ENCODE assay signal across 19 mouse cellular contexts in the genomic region with DNA sequence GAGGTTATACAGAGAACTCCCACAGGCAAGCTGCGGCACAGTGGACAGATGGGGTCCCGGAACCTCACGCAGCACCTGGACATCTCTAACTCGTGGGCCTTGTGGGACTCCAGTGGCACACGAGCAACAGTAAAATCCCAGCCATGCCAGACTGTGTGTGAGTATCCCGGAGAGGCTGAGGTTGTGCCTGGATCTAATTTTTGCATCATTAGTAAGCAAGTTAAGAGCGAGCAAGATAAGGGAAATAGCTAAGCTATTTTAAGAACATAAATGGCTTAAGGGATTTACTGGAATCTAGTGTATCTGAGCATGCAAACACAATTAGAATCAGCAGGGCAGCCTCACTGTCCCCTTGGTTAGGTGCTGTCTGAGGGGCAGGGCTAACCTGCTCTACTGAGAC. TPM values are rescaled to one million over a fixed set of nuclear protein-coding genes. Genes with fewer than 3 reads are reported as not detected.
DNase-seq lines count a peak whose midpoint lies in the region; ATAC-seq and TF ChIP-seq lines count a peak whose summit lies in the region.
"Had no signal": no experiment of that assay in that cellular context is flagged by ENCODE, and none has a peak within 500 bp of the region (broad histone marks: within the 10 kb centered on the region; RNA-seq: fewer than 3 reads in every experiment).

No protein-coding gene starts in this region.

- intact Hi-C loops in heart, postnatal 36 days (cut with DNase I) = no loop called here

- H3K4me1 ChIP-seq in heart, embryonic 11.5 days (ENCODE audit: control insufficient read depth, insufficient read depth, low read length) = peaks cover 34% of the 10 kb centered on the region
- H3K4me1 ChIP-seq in kidney, adult 2 months (ENCODE audit: control insufficient read depth, insufficient read depth, low read length) = no peaks in the 10 kb centered on the region
- peaks cover 23 to 51% of the 10 kb centered on the region in 2 experiments for H3K4me1 ChIP-seq in heart, embryonic 14.5 days (ENCODE audit: control insufficient read depth in 2 of 2, insufficient read depth in 2 of 2, low read length in 2 of 2)
- peaks cover 52% of the 10 kb centered on the region for H3K4me1 ChIP-seq in heart, embryonic 15.5 days (replicated peaks)
- H3K4me1 ChIP-seq: embryonic facial prominence, embryonic 10.5 days; intestine, embryonic 15.5 days had no signal

- H3K9me3 ChIP-seq in heart, embryonic 11.5 days (replicated peaks; ENCODE audit: control insufficient read depth, low read length) = no peaks in the 10 kb centered on the region
- no peaks in the 10 kb centered on the region for H3K9me3 ChIP-seq in heart, embryonic 14.5 days (ENCODE audit: control insufficient read depth, low read length)
- H3K9me3 ChIP-seq in heart, embryonic 15.5 days (replicated peaks) = no peaks in the 10 kb centered on the region
- H3K9me3 ChIP-seq: embryonic facial prominence, embryonic 10.5 days; hindbrain, embryonic 10.5 days; intestine, embryonic 15.5 days had no signal

- TF ChIP-seq POLR2A in kidney, adult 2 months (IDR thresholded peaks at IDR 0.05; ENCODE audit: low read depth, low read length) = no peak

- 0 out of 2 replicates have a peak overlapping the region, but pooled peaks have one; percentile 47 for H3K27ac ChIP-seq in heart, embryonic 11.5 days (ENCODE audit: low read depth, low read length)
- H3K27ac ChIP-seq in kidney, adult 2 months (ENCODE audit: insufficient read depth, low read depth, low read length) = peak overlapping the region; percentile 33; the same call in 1 of the 2 replicates
- H3K27ac ChIP-seq in heart, embryonic 14.5 days (replicated peaks in 1 of 2; ENCODE audit: control insufficient read depth in 1 of 2, insufficient read depth in 1 of 2, low read depth in 2 of 2, low read length in 2 of 2) = peak overlapping the region; percentile 69 to 85
- H3K27ac ChIP-seq in heart, embryonic 15.5 days = peak overlapping the region; percentile 100
- H3K27ac ChIP-seq: embryonic facial prominence, embryonic 10.5 days; gastrocnemius, adult 2 months; hindbrain, embryonic 10.5 days; hindbrain, embryonic 14.5 days; intestine, embryonic 15.5 days had no signal

- no peak overlapping the region for H3K9ac ChIP-seq in heart, embryonic 11.5 days (ENCODE audit: low read depth, low read length)
- H3K9ac ChIP-seq in heart, embryonic 14.5 days (ENCODE audit: low read length) = no peak overlapping the region; the same call in 1 of the 2 replicates
- H3K9ac ChIP-seq in heart, embryonic 15.5 days = peak overlapping the region; percentile 25; the same call in 1 of the 2 replicates
- H3K9ac ChIP-seq: hindbrain, embryonic 14.5 days; intestine, embryonic 15.5 days had no signal

- no peaks in the 10 kb centered on the region for H3K27me3 ChIP-seq in heart, embryonic 11.5 days (ENCODE audit: control insufficient read depth, insufficient read depth, low read length)
- H3K27me3 ChIP-seq in kidney, adult 2 months (replicated peaks; ENCODE audit: control insufficient read depth, insufficient read depth, low read length) = no peaks in the 10 kb centered on the region
- no peaks in the 10 kb centered on the region for H3K27me3 ChIP-seq in heart, embryonic 14.5 days (ENCODE audit: control insufficient read depth, insufficient read depth, low read length)
- no peaks in the 10 kb centered on the region for H3K27me3 ChIP-seq in heart, embryonic 15.5 days
- H3K27me3 ChIP-seq: intestine, embryonic 15.5 days had no signal

- WGBS in heart, embryonic 11.5 days (ENCODE audit: insufficient replicate concordance) = 75% methylated on average over 7 of the region's 7 CpGs
- 79% methylated on average over 7 of the region's 7 CpGs for WGBS in kidney, adult 2 months
- WGBS in heart, embryonic 14.5 days = 38% methylated on average over 7 of the region's 7 CpGs
- 45% methylated on average over 7 of the region's 7 CpGs for WGBS in heart, embryonic 15.5 days

- no peak for ATAC-seq in heart, embryonic 11.5 days (replicated peaks; ENCODE audit: insufficient number of reproducible peaks, low FRiP score, low TSS enrichment)
- 0 out of 2 replicates have a peak, but pooled peaks have one; percentile 41 for ATAC-seq in heart, embryonic 14.5 days (ENCODE audit: insufficient number of reproducible peaks, insufficient read depth, low FRiP score, low read depth)
- peak; percentile 56 for ATAC-seq in heart, embryonic 15.5 days (replicated peaks; ENCODE audit: insufficient number of reproducible peaks, insufficient read depth, low FRiP score, low read depth)
- ATAC-seq: forebrain, embryonic 14.5 days; intestine, embryonic 15.5 days had no signal

- no peak overlapping the region for H3K4me3 ChIP-seq in heart, embryonic 11.5 days (ENCODE audit: low read depth, low read length)
- no peak overlapping the region for H3K4me3 ChIP-seq in kidney, adult 2 months (ENCODE audit: insufficient read depth, low read depth, low read length)
- H3K4me3 ChIP-seq in heart, embryonic 14.5 days (ENCODE audit: control insufficient read depth in 1 of 2, insufficient read depth in 1 of 2, low read depth in 1 of 2, low read length in 2 of 2) = no peak overlapping the region
- H3K4me3 ChIP-seq in heart, embryonic 15.5 days = no peak overlapping the region
- H3K4me3 ChIP-seq: embryonic facial prominence, embryonic 10.5 days; gastrocnemius, adult 2 months; hindbrain, embryonic 10.5 days; intestine, embryonic 15.5 days had no signal

- H3K36me3 ChIP-seq in heart, embryonic 11.5 days (ENCODE audit: control insufficient read depth, insufficient read depth, low read length) = peaks cover 81% of the 10 kb centered on the region
- H3K36me3 ChIP-seq in kidney, adult 2 months (ENCODE audit: control insufficient read depth, insufficient read depth, low read length) = peaks cover 63% of the 10 kb centered on the region
- peaks cover 100% of the 10 kb centered on the region for H3K36me3 ChIP-seq in heart, embryonic 14.5 days (ENCODE audit: control insufficient read depth, insufficient read depth, low read length)
- H3K36me3 ChIP-seq in heart, embryonic 15.5 days = peaks cover 100% of the 10 kb centered on the region

- H3K4me2 ChIP-seq in heart, embryonic 11.5 days = no peak overlapping the region
- H3K4me2 ChIP-seq in heart, embryonic 14.5 days (ENCODE audit: low read length) = 0 out of 2 replicates have a peak overlapping the region, but pooled peaks have one; percentile 11
- peak overlapping the region; percentile 24; the same call in 1 of the 2 replicates for H3K4me2 ChIP-seq in heart, embryonic 15.5 days
- H3K4me2 ChIP-seq: hindbrain, embryonic 14.5 days; intestine, embryonic 15.5 days had no signal

- no peak for TF ChIP-seq CTCF in kidney, adult 2 months (conservative IDR thresholded peaks at IDR 0.05; ENCODE audit: insufficient read depth, insufficient read length, low read depth, low read length)

- DNase-seq in heart, postnatal 36 days = no peak
- DNase-seq in kidney, adult 2 months = peak; percentile 16
- no peak for DNase-seq in kidney, postnatal 36 days
- DNase-seq in ovary, postnatal 14 days (ENCODE audit: low spot score) = no peak
- no peak for DNase-seq in embryo, embryonic 10 days (ENCODE audit: low spot score)
- DNase-seq: adrenal gland, adult 2 months; adrenal gland, postnatal 25 days; cerebellum, adult 9-11 months; cerebellum, postnatal 36 days; gastrocnemius, adult 2 months; gastrocnemius, postnatal 25 days had no signal

RNA-seq across cellular contexts. Expression of a gene that starts 16.2 kb away (rescaled TPM):
- 404 and 434 TPM in 2 replicates for polyA plus RNA-seq in heart, embryonic 11.5 days (2014; fragmentation: Nextera tagmentation; extraction: Ambion mirVana)
- 100 to 1,000 TPM; 564 to 643 TPM for total RNA-seq in heart, postnatal 36 days (2021)
- polyA plus RNA-seq in kidney, adult 2 months (2012; rRNA removed) = 2,267 and 2,428 TPM in 2 replicates
- polyA plus RNA-seq in heart, embryonic 14.5 days (2014; fragmentation: Nextera tagmentation; extraction: Ambion mirVana) = 486 and 537 TPM in 2 replicates
- polyA plus RNA-seq in heart, embryonic 15.5 days (2015; fragmentation: Nextera tagmentation; extraction: Ambion mirVana) = 270 and 271 TPM in 2 replicates

Comparison
In these comparisons a context has a peak if more than half of its experiments do, and no peak if none do; other contexts are left out.
1. H3K27ac ChIP-seq: peak in every context shown above with its lines; median percentile 100 in heart, embryonic 15.5 days; 77 in heart, embryonic 14.5 days; 47 in heart, embryonic 11.5 days; 33 in kidney, adult 2 months.